Mouse (Mus musculus) bone marrow, adult 2 months (tissue): ENCODE data around the gene Nipal1. TPM values are rescaled to one million over a fixed set of nuclear protein-coding genes. Genes with fewer than 3 reads are reported as not detected.

Experiments used
- H3K27ac ChIP-seq: fragments of 200-500 bp; 2 replicates; pipeline ENCODE4 v1.5.1; 2012; ENCODE audit warnings: low read depth, mild to moderate bottlenecking, control low read depth, inconsistent platforms, low read length; ENCODE audit not compliant: control insufficient read depth, poor library complexity, insufficient read depth
- H3K4me1 ChIP-seq: fragments of 200-500 bp; 2 replicates; pipeline ENCODE4 v1.6.1; 2011; ENCODE audit warnings: low read length; ENCODE audit not compliant: control insufficient read depth, insufficient read depth
- H3K4me3 ChIP-seq: fragments of 200-500 bp; replicated peaks from 2 replicates; pipeline ENCODE3; 2011; ENCODE audit warnings: mild to moderate bottlenecking, low read depth, low read length, control low read depth; ENCODE audit not compliant: control insufficient read depth
- CTCF ChIP-seq: fragments of 200-500 bp; IDR thresholded peaks from 2 replicates; pipeline ENCODE4 v1.5.1; 2011; ENCODE audit warnings: low read length, control low read depth; ENCODE audit not compliant: control insufficient read depth, insufficient read depth
- POLR2A ChIP-seq: fragments of 200-500 bp; IDR thresholded peaks from 2 replicates; pipeline ENCODE4 v1.6.1; 2011; ENCODE audit warnings: low read depth, mild to moderate bottlenecking, control low read depth, low read length, borderline replicate concordance; ENCODE audit not compliant: control insufficient read depth
- WGBS: fragments of 180-500 bp; shearing (Covaris S2); methylation state at CpG from one replicate; pipeline ENCODE4 v1.1.7; 2018; 5-methylcytosine and 5-hydroxymethylcytosine counted together
- polyA plus RNA-seq: library from polyadenylated mRNA; stranded (reverse); fragments of >200 nt; gene quantifications from 2 replicates; pipeline ENCODE4 v1.2.4, GENCODE M21; 2011; ENCODE audit warnings: low replicate concordance; ENCODE audit not compliant: missing spikeins, insufficient read depth, insufficient read length

Gene Nipal1
- polyA plus RNA-seq, 1 experiment = not detected

GRCm38 (mm10) chr5:72671017-72671699 lies 23.6 kb downstream of the Nipal1 start:
- no peak for TF ChIP-seq CTCF
- no peak for TF ChIP-seq POLR2A
- no peaks in the 10 kb centered on the region for H3K4me1 ChIP-seq
- 77% methylated on average over 8 of the region's 8 CpGs for WGBS
- H3K27ac ChIP-seq = no peak overlapping the region
- H3K4me3 ChIP-seq = no peak overlapping the region

- no peaks in the 10 kb centered on the region for H3K4me1 ChIP-seq
- TF ChIP-seq CTCF = no peak
- TF ChIP-seq POLR2A = no peak
- whole genome bisulfite sequencing = 73% methylated on average over 9 of the region's 9 CpGs
- no peak overlapping the region for H3K27ac ChIP-seq
- no peak overlapping the region for H3K4me3 ChIP-seq
Measured at GRCm38 (mm10) chr5:72674994-72675542, 27.5 kb downstream of the Nipal1 start.

GRCm38 (mm10) chr5:72681451-72681850 lies 33.9 kb downstream of the Nipal1 start:
- no peak for TF ChIP-seq CTCF
- TF ChIP-seq POLR2A = no peak
- H3K4me1 ChIP-seq = no peaks in the 10 kb centered on the region
- WGBS = 52% methylated on average over 6 of the region's 6 CpGs
- H3K27ac ChIP-seq = no peak overlapping the region
- no peak overlapping the region for H3K4me3 ChIP-seq

- no peaks in the 10 kb centered on the region for H3K4me1 ChIP-seq
- 85% methylated on average over 7 of the region's 7 CpGs for WGBS
- TF ChIP-seq CTCF (no peak), POLR2A (no peak)
- H3K4me3 ChIP-seq = no peak overlapping the region
- no peak overlapping the region for H3K27ac ChIP-seq
Measured at GRCm38 (mm10) chr5:72689556-72689955, 42.0 kb downstream of the Nipal1 start.

- Histone ChIP-seq H3K4me3 (no peak overlapping the region), H3K27ac (no peak overlapping the region), H3K4me1 (no peaks in the 10 kb centered on the region)
- TF ChIP-seq CTCF (no peak), POLR2A (no peak)
- WGBS = 89% methylated on average over 5 of the region's 5 CpGs
Measured at GRCm38 (mm10) chr5:72690516-72690915, 42.9 kb downstream of the Nipal1 start.

GRCm38 (mm10) chr5:72694684-72695083 lies 47.1 kb downstream of the Nipal1 start:
- TF ChIP-seq CTCF (no peak), POLR2A (no peak)
- 68% methylated on average over 2 of the region's 2 CpGs for WGBS
- Histone ChIP-seq H3K4me3 (no peak overlapping the region), H3K27ac (no peak overlapping the region), H3K4me1 (no peaks in the 10 kb centered on the region)

- 85% methylated on average over 13 of the region's 13 CpGs for WGBS
- no peak overlapping the region for H3K27ac ChIP-seq
- TF ChIP-seq POLR2A (no peak), CTCF (no peak)
- no peak overlapping the region for H3K4me3 ChIP-seq
- H3K4me1 ChIP-seq = no peaks in the 10 kb centered on the region
Measured at GRCm38 (mm10) chr5:72696491-72696890, 48.9 kb downstream of the Nipal1 start.

- Histone ChIP-seq H3K4me1 (no peaks in the 10 kb centered on the region), H3K4me3 (no peak overlapping the region), H3K27ac (no peak overlapping the region)
- TF ChIP-seq CTCF (no peak), POLR2A (no peak)
- 74% methylated on average over 3 of the region's 3 CpGs for WGBS
Measured at GRCm38 (mm10) chr5:72698343-72698742, 50.7 kb downstream of the Nipal1 start.
